Mouse (Mus musculus): ENCODE measurements around the gene Prkch. TPM values are rescaled to one million over a fixed set of nuclear protein-coding genes. Genes with fewer than 3 reads are reported as not detected.

Prkch gene
- polyA plus RNA-seq, 1 experiment from 2014 or later, result 12.0 TPM

- Histone ChIP-seq H3K9ac (ENCODE audit: low read length) (no peak overlapping the region), H3K4me1 (replicated peaks; ENCODE audit: control insufficient read depth, insufficient read depth, low read length) (peaks cover 19% of the 10 kb centered on the region), H3K4me3 (ENCODE audit: low read length) (0 out of 2 replicates have a peak overlapping the region, but pooled peaks have one; percentile 9), H3K4me2 (ENCODE audit: low read depth, low read length) (peak overlapping the region; percentile 24; the same call in 1 of the 2 replicates), H3K36me3 (ENCODE audit: control insufficient read depth, insufficient read depth, low read length) (no peaks in the 10 kb centered on the region), H3K9me3 (ENCODE audit: control insufficient read depth, low read length) (no peaks in the 10 kb centered on the region), H3K27ac (ENCODE audit: low read length) (peak overlapping the region; percentile 69), H3K27me3 (ENCODE audit: control insufficient read depth, insufficient read depth, low read depth, low read length) (no peaks in the 10 kb centered on the region)
- 21% methylated on average over 10 of the region's 10 CpGs for WGBS
- peak; percentile 94 for ATAC-seq (ENCODE audit: low read depth)
These were observed 33.1 kb downstream of the Prkch start for GRCm38 (mm10) chr12:73617652-73618051.

- Histone ChIP-seq H3K9ac (ENCODE audit: low read length) (no peak overlapping the region), H3K4me3 (ENCODE audit: low read length) (no peak overlapping the region), H3K9me3 (ENCODE audit: control insufficient read depth, low read length) (no peaks in the 10 kb centered on the region), H3K4me2 (ENCODE audit: low read depth, low read length) (no peak overlapping the region), H3K36me3 (ENCODE audit: control insufficient read depth, insufficient read depth, low read length) (no peaks in the 10 kb centered on the region), H3K27me3 (ENCODE audit: control insufficient read depth, insufficient read depth, low read depth, low read length) (no peaks in the 10 kb centered on the region), H3K4me1 (replicated peaks; ENCODE audit: control insufficient read depth, insufficient read depth, low read length) (no peaks in the 10 kb centered on the region), H3K27ac (ENCODE audit: low read length) (no peak overlapping the region)
- 86% methylated on average over 6 of the region's 6 CpGs for WGBS
- no peak for ATAC-seq (ENCODE audit: low read depth)
These were observed 40.9 kb downstream of the Prkch start for GRCm38 (mm10) chr12:73625277-73626032.

GRCm38 (mm10) chr12:73627902-73628301, 43.3 kb downstream of the Prkch start:
- Histone ChIP-seq H3K27me3 (ENCODE audit: control insufficient read depth, insufficient read depth, low read depth, low read length) (no peaks in the 10 kb centered on the region), H3K4me3 (ENCODE audit: low read length) (no peak overlapping the region), H3K27ac (ENCODE audit: low read length) (no peak overlapping the region), H3K9me3 (ENCODE audit: control insufficient read depth, low read length) (no peaks in the 10 kb centered on the region), H3K36me3 (ENCODE audit: control insufficient read depth, insufficient read depth, low read length) (no peaks in the 10 kb centered on the region), H3K4me2 (ENCODE audit: low read depth, low read length) (no peak overlapping the region), H3K9ac (ENCODE audit: low read length) (no peak overlapping the region), H3K4me1 (replicated peaks; ENCODE audit: control insufficient read depth, insufficient read depth, low read length) (no peaks in the 10 kb centered on the region; the same call in 1 of the 2 replicates)
- WGBS, result 86% methylated on average over 14 of the region's 14 CpGs
- ATAC-seq (ENCODE audit: low read depth), result no peak

GRCm38 (mm10) chr12:73630596-73630995, 46.0 kb downstream of the Prkch start:
- H3K27me3 ChIP-seq (ENCODE audit: control insufficient read depth, insufficient read depth, low read depth, low read length), result no peaks in the 10 kb centered on the region
- H3K4me2 ChIP-seq (ENCODE audit: low read depth, low read length), result no peak overlapping the region
- H3K9me3 ChIP-seq (ENCODE audit: control insufficient read depth, low read length), result no peaks in the 10 kb centered on the region
- no peaks in the 10 kb centered on the region for H3K36me3 ChIP-seq (ENCODE audit: control insufficient read depth, insufficient read depth, low read length)
- H3K4me3 ChIP-seq (ENCODE audit: low read length), result no peak overlapping the region
- H3K4me1 ChIP-seq (replicated peaks; ENCODE audit: control insufficient read depth, insufficient read depth, low read length), result no peaks in the 10 kb centered on the region; the same call in 1 of the 2 replicates
- no peak overlapping the region for H3K27ac ChIP-seq (ENCODE audit: low read length)
- H3K9ac ChIP-seq (ENCODE audit: low read length), result no peak overlapping the region
- 68% methylated on average over 11 of the region's 11 CpGs for WGBS
- ATAC-seq (ENCODE audit: low read depth), result no peak

- no peaks in the 10 kb centered on the region; the same call in 1 of the 2 replicates for H3K4me1 ChIP-seq (replicated peaks; ENCODE audit: control insufficient read depth, insufficient read depth, low read length)
- 64% methylated on average over 11 of the region's 11 CpGs for WGBS
These were observed 46.6 kb downstream of the Prkch start for GRCm38 (mm10) chr12:73631148-73631547.

GRCm38 (mm10) chr12:73632671-73633244, 48.2 kb downstream of the Prkch start:
- no peak overlapping the region for H3K4me2 ChIP-seq (ENCODE audit: low read depth, low read length)
- H3K27me3 ChIP-seq (ENCODE audit: control insufficient read depth, insufficient read depth, low read depth, low read length), result no peaks in the 10 kb centered on the region
- H3K36me3 ChIP-seq (ENCODE audit: control insufficient read depth, insufficient read depth, low read length), result no peaks in the 10 kb centered on the region
- no peak overlapping the region for H3K9ac ChIP-seq (ENCODE audit: low read length)
- no peak overlapping the region for H3K27ac ChIP-seq (ENCODE audit: low read length)
- H3K9me3 ChIP-seq (ENCODE audit: control insufficient read depth, low read length), result no peaks in the 10 kb centered on the region
- H3K4me3 ChIP-seq (ENCODE audit: low read length), result no peak overlapping the region
- no peaks in the 10 kb centered on the region; the same call in 1 of the 2 replicates for H3K4me1 ChIP-seq (replicated peaks; ENCODE audit: control insufficient read depth, insufficient read depth, low read length)
- WGBS, result 17% methylated on average over 8 of the region's 8 CpGs
- ATAC-seq (ENCODE audit: low read depth), result no peak

More at GRCm38 (mm10) chr12:73631148-73631547, 46.6 kb downstream of the Prkch start:
- no peak for ATAC-seq (ENCODE audit: low read depth)
- Histone ChIP-seq H3K27ac (ENCODE audit: low read length) (no peak overlapping the region), H3K9ac (ENCODE audit: low read length) (no peak overlapping the region), H3K4me3 (ENCODE audit: low read length) (no peak overlapping the region), H3K9me3 (ENCODE audit: control insufficient read depth, low read length) (no peaks in the 10 kb centered on the region), H3K4me2 (ENCODE audit: low read depth, low read length) (no peak overlapping the region), H3K27me3 (ENCODE audit: control insufficient read depth, insufficient read depth, low read depth, low read length) (no peaks in the 10 kb centered on the region), H3K36me3 (ENCODE audit: control insufficient read depth, insufficient read depth, low read length) (no peaks in the 10 kb centered on the region)

GRCm38 (mm10) chr12:73633707-73634106, 49.1 kb downstream of the Prkch start:
- H3K27me3 ChIP-seq (ENCODE audit: control insufficient read depth, insufficient read depth, low read depth, low read length), result no peaks in the 10 kb centered on the region
- H3K9ac ChIP-seq (ENCODE audit: low read length), result no peak overlapping the region
- H3K4me2 ChIP-seq (ENCODE audit: low read depth, low read length), result no peak overlapping the region
- ATAC-seq (ENCODE audit: low read depth), result no peak
- no peak overlapping the region for H3K27ac ChIP-seq (ENCODE audit: low read length)
- H3K36me3 ChIP-seq (ENCODE audit: control insufficient read depth, insufficient read depth, low read length), result no peaks in the 10 kb centered on the region
- H3K4me1 ChIP-seq (replicated peaks; ENCODE audit: control insufficient read depth, insufficient read depth, low read length), result no peaks in the 10 kb centered on the region; the same call in 1 of the 2 replicates
- no peak overlapping the region for H3K4me3 ChIP-seq (ENCODE audit: low read length)
- no peaks in the 10 kb centered on the region for H3K9me3 ChIP-seq (ENCODE audit: control insufficient read depth, low read length)
- 83% methylated on average over 4 of the region's 4 CpGs for WGBS

- H3K4me1 ChIP-seq (replicated peaks; ENCODE audit: control insufficient read depth, insufficient read depth, low read length), result no peaks in the 10 kb centered on the region
- WGBS, result 66% methylated on average over 2 of the region's 2 CpGs
- no peak overlapping the region for H3K4me2 ChIP-seq (ENCODE audit: low read depth, low read length)
- no peak overlapping the region for H3K27ac ChIP-seq (ENCODE audit: low read length)
- H3K27me3 ChIP-seq (ENCODE audit: control insufficient read depth, insufficient read depth, low read depth, low read length), result no peaks in the 10 kb centered on the region
- no peak for ATAC-seq (ENCODE audit: low read depth)
- H3K36me3 ChIP-seq (ENCODE audit: control insufficient read depth, insufficient read depth, low read length), result no peaks in the 10 kb centered on the region
- no peak overlapping the region for H3K4me3 ChIP-seq (ENCODE audit: low read length)
- H3K9me3 ChIP-seq (ENCODE audit: control insufficient read depth, low read length), result no peaks in the 10 kb centered on the region
- no peak overlapping the region for H3K9ac ChIP-seq (ENCODE audit: low read length)
These were observed 55.0 kb downstream of the Prkch start for GRCm38 (mm10) chr12:73639571-73639970.

GRCm38 (mm10) chr12:73641183-73641582, 56.6 kb downstream of the Prkch start:
- 77% methylated on average over 13 of the region's 13 CpGs for WGBS
- ATAC-seq (ENCODE audit: low read depth), result no peak
- H3K4me1 ChIP-seq (replicated peaks; ENCODE audit: control insufficient read depth, insufficient read depth, low read length), result no peaks in the 10 kb centered on the region
- no peaks in the 10 kb centered on the region for H3K27me3 ChIP-seq (ENCODE audit: control insufficient read depth, insufficient read depth, low read depth, low read length)
- no peak overlapping the region for H3K9ac ChIP-seq (ENCODE audit: low read length)
- H3K9me3 ChIP-seq (ENCODE audit: control insufficient read depth, low read length), result no peaks in the 10 kb centered on the region
- no peak overlapping the region for H3K4me2 ChIP-seq (ENCODE audit: low read depth, low read length)
- H3K36me3 ChIP-seq (ENCODE audit: control insufficient read depth, insufficient read depth, low read length), result no peaks in the 10 kb centered on the region
- H3K4me3 ChIP-seq (ENCODE audit: low read length), result no peak overlapping the region
- no peak overlapping the region for H3K27ac ChIP-seq (ENCODE audit: low read length)
